Mouse (Mus musculus) limb, embryonic 13.5 days (tissue): Measurements from ENCODE around the gene Chrm2. TPM values are rescaled to one million over a fixed set of nuclear protein-coding genes. Genes with fewer than 3 reads are reported as not detected.

Experiments used
- ATAC-seq: fragments of 200-750 bp; cut with Nextera tagmentation; 2 replicates; pipeline ENCODE4 v1.8.0; 2017; ENCODE audit warnings: low read depth, moderate number of reproducible peaks, moderate TSS enrichment; ENCODE audit not compliant: low FRiP score
- H3K27ac ChIP-seq: fragments of 300-500 bp; sonication (generic); 2 replicates; pipeline ENCODE4 v1.5.1; 2015; ENCODE audit warnings: inconsistent platforms, mild to moderate bottlenecking, moderate library complexity
- H3K27me3 ChIP-seq: fragments of 300-500 bp; sonication (generic); 2 replicates; pipeline ENCODE4 v1.6.1; 2015; ENCODE audit warnings: mild to moderate bottlenecking, inconsistent platforms
- H3K36me3 ChIP-seq: fragments of 300-500 bp; sonication (generic); 2 replicates; pipeline ENCODE4 v1.6.1; 2015; ENCODE audit warnings: inconsistent platforms, mild to moderate bottlenecking, moderate library complexity
- H3K4me1 ChIP-seq: fragments of 300-500 bp; sonication (generic); 2 replicates; pipeline ENCODE4 v1.6.1; 2015; ENCODE audit warnings: inconsistent platforms
- H3K4me2 ChIP-seq: fragments of 300-500 bp; sonication (generic); replicated peaks from 2 replicates; pipeline ENCODE4 v1.6.1; 2015; ENCODE audit warnings: inconsistent platforms, mild to moderate bottlenecking, moderate library complexity
- H3K4me3 ChIP-seq: fragments of 300-500 bp; sonication (generic); 2 replicates; pipeline ENCODE4 v1.5.1; 2015; ENCODE audit warnings: moderate library complexity, mild to moderate bottlenecking, inconsistent platforms
- H3K9ac ChIP-seq: fragments of 300-500 bp; sonication (generic); 2 replicates; pipeline ENCODE4 v1.6.1; 2015; ENCODE audit warnings: mild to moderate bottlenecking, inconsistent platforms
- H3K9me3 ChIP-seq: fragments of 300-500 bp; sonication (generic); 2 replicates; pipeline ENCODE4 v1.6.1; 2016; ENCODE audit warnings: inconsistent platforms
- WGBS: fragments of 180-500 bp; shearing (Covaris S2); methylation state at CpG from one replicate; pipeline ENCODE4 v1.1.7; 2015; 5-methylcytosine and 5-hydroxymethylcytosine counted together
- polyA plus RNA-seq: library from polyadenylated mRNA; unstranded; fragments of >200 nt; fragmentation: Nextera tagmentation; extraction: Ambion mirVana; gene quantifications from 2 replicates; pipeline ENCODE4 v1.2.1, GENCODE M21; 2015

Chrm2 gene
- 0.77 and 1.1 TPM in 2 replicates for polyA plus RNA-seq

DNA sequence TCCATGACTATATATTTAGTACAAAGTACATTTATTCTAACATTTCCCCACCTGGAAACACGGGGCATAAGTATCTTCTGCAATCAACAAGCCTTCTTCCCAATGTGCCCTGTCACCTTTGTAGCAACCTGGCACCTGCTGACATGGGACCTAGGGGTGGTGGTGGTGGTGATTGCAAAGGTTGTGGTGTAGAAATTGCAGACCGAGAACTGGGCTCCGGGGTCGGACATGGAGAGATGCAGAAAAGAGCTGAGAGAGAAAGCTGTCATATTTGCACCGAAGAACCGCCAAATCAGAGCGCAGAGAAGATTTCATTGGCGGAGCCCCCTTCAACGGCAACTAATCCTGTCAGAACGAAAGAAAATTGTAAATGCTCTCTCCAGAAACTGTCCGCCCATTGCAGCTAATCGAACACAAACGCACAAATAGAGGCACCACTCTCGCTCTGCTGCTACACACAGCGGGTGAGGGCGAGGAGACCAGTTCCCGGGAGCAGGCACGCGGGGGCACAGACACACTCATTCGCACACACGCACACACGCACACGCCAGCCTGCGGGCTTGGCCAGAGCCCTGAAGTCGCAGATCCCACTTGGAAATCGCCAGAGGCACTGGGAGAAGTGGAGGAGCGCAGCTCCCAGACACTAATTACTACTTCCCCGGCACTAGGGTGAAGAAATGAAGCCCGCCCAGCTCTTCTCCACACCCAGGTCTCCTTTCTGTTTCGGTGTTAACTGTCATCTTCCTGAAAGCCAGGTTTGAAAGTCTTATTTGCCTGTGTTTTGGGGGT, at the start of gene Chrm2:
TSS of gene Chrm2 (plus strand) at position 473 of the 789 bp plus-strand sequence.
- 0 out of 2 replicates have a peak, but pooled peaks have one; percentile 15 for ATAC-seq
- WGBS, result 3% methylated on average over 30 of the region's 30 CpGs
- peak within 1 kb of the TSS; percentile 50 for H3K4me3 ChIP-seq

DNA sequence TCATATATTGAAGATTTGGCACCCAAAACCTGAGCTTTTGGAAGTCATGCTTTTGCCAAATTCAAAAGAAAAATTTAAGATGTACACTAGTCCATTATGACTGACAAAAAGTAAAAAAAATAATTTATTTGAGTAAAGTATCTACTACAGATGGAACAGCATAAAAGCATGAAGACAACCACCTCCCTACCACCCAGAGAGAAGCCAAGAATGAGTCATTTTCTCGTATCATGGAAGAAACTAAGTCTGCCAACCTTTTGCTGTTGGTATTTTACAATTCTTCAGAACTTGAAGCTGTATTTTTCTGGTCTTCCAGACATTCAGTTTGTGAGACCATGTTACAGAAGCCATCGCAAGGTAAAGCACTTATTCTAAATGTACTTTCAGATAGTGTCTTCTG, 13.9 kb upstream of the Chrm2 start:
- H3K4me2 ChIP-seq, result no peak overlapping the region
- H3K4me1 ChIP-seq, result no peaks in the 10 kb centered on the region
- H3K27ac ChIP-seq, result no peak overlapping the region
- no peaks in the 10 kb centered on the region for H3K9me3 ChIP-seq
- H3K27me3 ChIP-seq, result no peaks in the 10 kb centered on the region
- WGBS, result 72% methylated on average over 2 of the region's 2 CpGs
- H3K9ac ChIP-seq, result no peak overlapping the region
- ATAC-seq, result no peak
- no peaks in the 10 kb centered on the region for H3K36me3 ChIP-seq
- no peak overlapping the region for H3K4me3 ChIP-seq

More for the DNA sequence above, at the start of gene Chrm2:
- Histone ChIP-seq H3K4me1 (peaks cover 16% of the 10 kb centered on the region), H3K9ac (peak within 1 kb of the TSS; percentile 63), H3K36me3 (no peaks in the 10 kb centered on the region), H3K27me3 (peaks cover 61% of the 10 kb centered on the region), H3K27ac (no peak within 1 kb of the TSS), H3K4me2 (peak within 1 kb of the TSS; percentile 88), H3K9me3 (no peaks in the 10 kb centered on the region)

DNA sequence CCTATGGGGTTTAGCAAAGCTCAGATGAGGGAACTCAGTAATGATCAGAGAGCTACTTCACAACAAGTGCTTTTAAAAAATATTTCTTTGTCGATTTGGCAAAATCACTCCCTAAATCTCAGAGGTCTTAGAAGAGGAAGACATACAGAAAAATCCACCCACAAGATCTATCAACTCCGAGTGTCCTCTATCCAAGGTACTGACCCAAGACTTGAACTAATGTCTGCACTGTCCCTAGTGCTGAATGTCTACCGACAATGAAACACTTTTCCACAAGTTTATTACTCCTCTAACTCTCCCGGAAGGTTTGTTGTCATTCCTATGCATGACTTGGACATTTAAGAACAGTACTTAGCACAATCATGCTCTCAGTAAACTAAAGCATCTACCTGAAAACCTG, 9.9 kb upstream of the Chrm2 start:
- no peak overlapping the region for H3K4me2 ChIP-seq
- no peak overlapping the region for H3K9ac ChIP-seq
- H3K27ac ChIP-seq, result no peak overlapping the region
- no peak overlapping the region for H3K4me3 ChIP-seq
- ATAC-seq, result no peak
- no peaks in the 10 kb centered on the region for H3K36me3 ChIP-seq
- H3K9me3 ChIP-seq, result no peaks in the 10 kb centered on the region
- 58% methylated on average over 4 of the region's 4 CpGs for WGBS
- no peaks in the 10 kb centered on the region for H3K4me1 ChIP-seq
- H3K27me3 ChIP-seq, result no peaks in the 10 kb centered on the region

DNA sequence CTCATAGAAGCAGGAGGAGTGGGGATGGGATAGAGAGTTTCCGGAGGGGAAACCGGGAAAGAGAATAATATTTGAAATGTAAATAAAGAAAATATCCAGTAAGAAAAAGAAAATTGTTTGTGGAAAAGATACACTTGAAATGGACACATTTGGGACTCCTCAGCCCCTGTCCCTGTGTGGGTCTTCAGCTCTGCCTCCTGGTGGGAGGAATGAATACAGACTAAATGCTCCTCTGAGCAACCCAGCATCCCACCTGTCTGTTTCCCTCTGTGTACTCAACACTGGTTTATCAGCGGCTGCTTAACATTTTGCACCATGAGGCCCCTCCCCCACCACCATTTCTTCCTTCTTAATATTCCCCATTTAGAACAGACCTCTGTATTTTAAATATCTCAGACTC, 3.8 kb upstream of the Chrm2 start:
- no peak for ATAC-seq
- H3K36me3 ChIP-seq, result no peaks in the 10 kb centered on the region
- no peak overlapping the region for H3K4me2 ChIP-seq
- WGBS, result 53% methylated on average over 3 of the region's 3 CpGs
- no peak overlapping the region for H3K9ac ChIP-seq
- H3K4me1 ChIP-seq, result peaks cover 14% of the 10 kb centered on the region
- no peak overlapping the region for H3K27ac ChIP-seq
- H3K27me3 ChIP-seq, result peaks cover 36% of the 10 kb centered on the region
- no peak overlapping the region for H3K4me3 ChIP-seq
- no peaks in the 10 kb centered on the region for H3K9me3 ChIP-seq

DNA sequence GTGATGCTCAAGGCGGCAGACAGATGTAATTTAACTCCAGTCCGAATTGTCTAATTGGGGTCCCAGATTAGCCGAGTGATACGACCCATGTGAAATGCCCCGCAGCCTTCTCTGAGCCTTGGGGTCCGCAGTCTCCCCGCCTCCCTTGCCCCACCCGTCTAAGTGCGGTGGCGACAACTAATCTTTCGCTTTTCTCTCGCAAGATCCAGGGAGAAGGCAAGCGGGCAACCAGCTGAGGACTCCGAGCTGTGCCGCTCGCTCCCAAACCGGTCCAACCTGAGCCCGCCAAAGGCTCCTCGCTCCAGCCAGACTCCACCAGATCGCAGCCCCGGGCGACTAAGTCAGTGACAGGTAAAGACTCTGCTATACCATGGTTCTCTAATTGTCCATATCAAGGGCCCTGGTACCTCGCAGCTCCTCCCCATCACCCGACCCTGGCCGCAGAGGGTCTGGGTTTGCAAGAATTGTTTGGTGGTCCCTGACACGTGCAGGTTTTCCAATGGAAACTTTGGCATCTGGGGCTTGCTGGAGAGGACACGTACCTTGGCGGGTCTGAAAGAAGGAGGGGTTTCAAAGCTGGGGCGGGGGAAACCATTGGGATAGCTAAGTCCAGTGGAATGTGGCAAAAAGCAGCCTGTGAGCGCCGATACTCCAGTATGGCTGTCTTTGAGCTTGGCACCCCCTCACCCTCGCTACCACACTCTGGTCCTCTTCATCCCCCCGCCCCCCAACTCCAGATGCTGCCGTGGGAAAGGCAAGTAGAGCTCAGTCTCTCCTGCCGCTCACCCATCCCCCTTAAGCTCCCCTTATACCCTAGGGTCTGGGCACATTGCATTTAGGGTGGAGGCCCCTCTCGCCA, 746 bp downstream of the Chrm2 start:
- H3K36me3 ChIP-seq, result no peaks in the 10 kb centered on the region
- H3K4me1 ChIP-seq, result peaks cover 16% of the 10 kb centered on the region
- peak; percentile 28 for ATAC-seq
- peak overlapping the region; percentile 88 for H3K4me2 ChIP-seq
- peaks cover 61% of the 10 kb centered on the region for H3K27me3 ChIP-seq
- no peaks in the 10 kb centered on the region for H3K9me3 ChIP-seq
- peak overlapping the region; percentile 50 for H3K4me3 ChIP-seq
- H3K27ac ChIP-seq, result no peak overlapping the region
- under 1% methylated on average over 36 of the region's 36 CpGs for WGBS
- peak overlapping the region; percentile 63 for H3K9ac ChIP-seq

DNA sequence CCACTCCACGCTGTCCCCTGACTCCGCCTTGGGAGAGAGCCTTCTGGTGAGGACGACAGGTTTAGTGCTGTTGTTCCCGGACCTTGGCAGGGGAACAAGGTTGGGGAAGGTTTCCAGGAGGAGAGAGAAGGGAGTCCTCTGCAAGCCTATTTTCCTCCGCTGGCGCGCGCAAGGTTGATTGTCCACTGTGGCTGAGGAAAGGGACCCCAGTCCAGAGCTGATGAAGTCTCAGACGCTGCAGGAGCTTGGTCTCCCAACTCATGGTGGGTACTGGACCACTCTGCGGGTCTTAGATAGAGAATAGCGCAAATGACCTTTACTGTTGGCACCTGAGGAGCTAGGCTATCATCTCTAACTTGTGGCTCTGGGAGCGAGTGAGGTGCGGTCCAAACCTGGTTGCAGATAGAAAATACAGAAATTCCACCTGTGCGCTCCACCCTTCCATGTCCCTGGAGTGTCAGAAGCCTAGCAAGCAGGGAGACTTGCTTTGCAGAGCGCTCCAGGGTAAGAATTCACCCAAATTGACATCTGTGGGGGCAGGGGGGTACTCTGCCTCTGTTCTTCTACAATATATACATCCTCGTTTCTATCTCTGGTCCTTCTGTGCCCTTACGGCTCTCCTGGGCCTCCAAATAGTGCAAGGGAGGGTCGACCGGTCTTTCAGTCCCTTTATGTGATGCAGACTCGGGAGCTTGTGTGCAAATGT, 1.5 kb downstream of the Chrm2 start:
- Histone ChIP-seq H3K9ac (peak overlapping the region; percentile 43; the same call in 1 of the 2 replicates), H3K27ac (no peak overlapping the region), H3K36me3 (no peaks in the 10 kb centered on the region), H3K4me2 (peak overlapping the region; percentile 88), H3K27me3 (peaks cover 61% of the 10 kb centered on the region), H3K4me1 (peaks cover 16% of the 10 kb centered on the region), H3K9me3 (no peaks in the 10 kb centered on the region), H3K4me3 (peak overlapping the region; percentile 50)
- no peak for ATAC-seq
- WGBS, result 21% methylated on average over 20 of the region's 20 CpGs

DNA sequence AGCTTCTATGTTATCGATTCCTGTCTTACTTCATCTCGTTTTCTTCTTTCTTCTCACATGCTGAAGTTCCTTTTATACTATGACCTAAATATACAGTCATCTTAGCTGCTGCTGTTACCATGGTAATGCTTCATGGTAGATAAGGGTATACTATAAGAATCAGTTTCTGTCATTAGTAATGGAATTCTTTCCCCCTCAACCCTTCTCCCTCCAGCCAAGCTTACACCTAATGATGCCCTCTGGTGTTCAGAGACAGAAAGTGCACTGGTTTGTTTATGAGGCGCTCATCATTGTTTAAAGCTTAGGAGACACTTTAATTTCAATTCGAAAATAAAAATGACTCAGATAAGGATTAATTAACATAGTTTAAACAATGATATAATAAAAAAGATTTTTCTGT, 5.8 kb downstream of the Chrm2 start:
- Histone ChIP-seq H3K27me3 (peaks cover 29% of the 10 kb centered on the region), H3K27ac (no peak overlapping the region), H3K36me3 (no peaks in the 10 kb centered on the region), H3K9ac (no peak overlapping the region), H3K9me3 (no peaks in the 10 kb centered on the region), H3K4me2 (no peak overlapping the region), H3K4me3 (no peak overlapping the region), H3K4me1 (peaks cover 7% of the 10 kb centered on the region)
- 65% methylated on average over 4 of the region's 4 CpGs for WGBS
- no peak for ATAC-seq

DNA sequence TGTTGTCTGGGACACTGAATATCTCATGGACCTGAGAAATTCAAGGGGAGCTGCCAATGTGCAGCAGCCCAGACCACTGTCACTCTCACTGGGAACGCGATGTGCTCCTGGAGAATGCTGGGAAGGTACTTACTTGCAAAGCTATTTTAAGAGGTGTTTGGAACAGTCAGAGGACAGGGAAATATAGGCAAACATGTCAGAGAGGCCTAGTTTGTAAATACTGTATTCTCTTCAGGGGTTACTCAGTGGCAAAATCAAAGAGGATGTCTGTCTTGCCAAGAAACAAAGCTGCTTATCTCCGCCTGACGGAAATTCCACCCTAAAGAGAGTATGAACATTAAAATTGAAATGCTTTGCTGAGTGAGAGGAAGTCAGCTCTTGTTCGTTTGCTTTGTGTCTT, 17.3 kb downstream of the Chrm2 start:
- Histone ChIP-seq H3K4me2 (no peak overlapping the region), H3K9ac (no peak overlapping the region), H3K9me3 (no peaks in the 10 kb centered on the region), H3K4me1 (no peaks in the 10 kb centered on the region), H3K4me3 (no peak overlapping the region), H3K27ac (no peak overlapping the region), H3K27me3 (no peaks in the 10 kb centered on the region), H3K36me3 (no peaks in the 10 kb centered on the region)
- 79% methylated on average over 5 of the region's 5 CpGs for WGBS
- ATAC-seq, result no peak

DNA sequence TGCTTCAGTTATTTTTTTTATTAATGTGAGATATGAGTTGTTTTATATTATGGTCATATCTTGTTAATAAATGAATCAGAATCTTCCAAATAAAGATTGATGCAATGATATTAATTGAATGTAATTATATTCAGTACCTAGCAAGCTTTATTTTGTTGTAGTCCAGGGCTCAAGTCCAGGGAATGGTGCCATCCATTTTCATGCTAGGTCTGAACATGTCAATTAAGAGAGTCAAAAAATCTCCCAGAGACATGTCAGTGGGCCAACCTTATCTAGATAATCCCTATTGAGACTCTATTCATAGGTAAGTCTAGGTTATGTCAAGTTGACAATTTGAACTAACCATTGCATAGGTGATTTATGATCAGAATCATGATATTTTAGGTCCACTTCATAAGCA, 21.1 kb downstream of the Chrm2 start:
- H3K4me2 ChIP-seq, result no peak overlapping the region
- H3K9me3 ChIP-seq, result no peaks in the 10 kb centered on the region
- no peak for ATAC-seq
- H3K27me3 ChIP-seq, result no peaks in the 10 kb centered on the region
- no peaks in the 10 kb centered on the region for H3K4me1 ChIP-seq
- no peak overlapping the region for H3K4me3 ChIP-seq
- no peaks in the 10 kb centered on the region for H3K36me3 ChIP-seq
- no peak overlapping the region for H3K9ac ChIP-seq
- H3K27ac ChIP-seq, result no peak overlapping the region

DNA sequence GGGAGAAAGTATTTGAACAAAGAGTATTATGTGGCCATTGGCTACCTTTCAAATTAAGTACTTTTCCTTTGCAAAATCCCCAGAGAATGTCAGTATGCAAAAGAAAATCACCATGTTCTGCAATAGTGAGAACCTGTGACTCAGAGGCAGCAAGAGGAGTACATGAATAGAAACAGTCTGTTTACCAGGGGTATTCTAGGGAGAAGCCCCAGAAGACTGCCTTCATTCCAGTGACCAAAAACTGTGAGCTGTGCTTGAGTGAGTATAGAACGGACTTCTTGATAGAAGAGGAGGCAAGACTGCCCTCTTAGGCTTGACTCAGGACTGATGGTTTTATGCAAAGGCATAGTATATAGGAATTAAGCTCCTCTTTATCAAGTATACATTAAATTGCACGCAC, 22.2 kb downstream of the Chrm2 start:
- no peaks in the 10 kb centered on the region for H3K36me3 ChIP-seq
- no peak overlapping the region for H3K9ac ChIP-seq
- H3K4me1 ChIP-seq, result no peaks in the 10 kb centered on the region
- no peaks in the 10 kb centered on the region for H3K9me3 ChIP-seq
- no peak overlapping the region for H3K4me2 ChIP-seq
- no peaks in the 10 kb centered on the region for H3K27me3 ChIP-seq
- 81% methylated on average over 2 of the region's 2 CpGs for WGBS
- no peak overlapping the region for H3K27ac ChIP-seq
- H3K4me3 ChIP-seq, result no peak overlapping the region
- ATAC-seq, result no peak

DNA sequence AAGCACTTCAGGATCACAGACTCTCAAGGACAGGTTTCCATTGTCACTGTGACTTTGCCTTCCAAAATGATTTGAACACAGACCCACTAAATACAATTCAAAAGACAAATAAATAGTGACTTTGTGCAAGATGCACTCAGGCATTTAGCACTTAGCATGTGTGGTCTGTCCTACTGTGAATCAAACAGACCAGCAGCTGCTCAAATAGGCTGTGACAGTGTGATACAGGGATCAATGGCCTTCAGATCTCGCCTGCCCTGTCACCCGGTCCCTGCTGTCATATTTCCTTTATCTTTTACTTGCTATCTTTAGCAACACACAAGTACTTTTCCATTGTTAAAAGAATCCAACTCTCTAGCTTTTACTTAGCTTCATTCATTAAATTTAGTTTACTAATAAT, 31.8 kb downstream of the Chrm2 start:
- H3K4me2 ChIP-seq, result no peak overlapping the region
- no peak for ATAC-seq
- 75% methylated on average over 2 of the region's 2 CpGs for WGBS
- no peak overlapping the region for H3K9ac ChIP-seq
- H3K9me3 ChIP-seq, result no peaks in the 10 kb centered on the region
- H3K27ac ChIP-seq, result no peak overlapping the region
- no peak overlapping the region for H3K4me3 ChIP-seq
- no peaks in the 10 kb centered on the region for H3K4me1 ChIP-seq
- H3K27me3 ChIP-seq, result no peaks in the 10 kb centered on the region
- no peaks in the 10 kb centered on the region for H3K36me3 ChIP-seq

DNA sequence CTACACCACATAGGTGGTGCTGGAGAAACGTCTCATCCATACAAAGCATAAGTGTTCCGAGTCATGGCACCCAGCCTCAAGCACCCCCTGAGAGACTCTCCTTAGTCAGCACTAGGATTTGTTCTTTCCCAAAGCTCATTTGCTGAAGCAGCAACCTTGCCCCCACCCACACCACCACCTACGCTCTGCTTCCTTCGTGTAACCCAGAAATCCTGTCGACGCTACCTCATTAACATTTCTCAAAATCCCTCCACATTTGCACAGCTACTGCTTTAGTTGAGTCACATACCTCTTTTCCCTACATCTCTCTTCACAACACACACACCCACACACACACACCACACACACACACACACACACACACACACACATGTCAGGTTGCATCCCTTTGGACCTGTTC, 50.1 kb downstream of the Chrm2 start:
- H3K4me2 ChIP-seq, result no peak overlapping the region
- H3K36me3 ChIP-seq, result no peaks in the 10 kb centered on the region
- no peaks in the 10 kb centered on the region for H3K27me3 ChIP-seq
- no peak overlapping the region for H3K27ac ChIP-seq
- WGBS, result 88% methylated on average over 6 of the region's 6 CpGs
- ATAC-seq, result no peak
- no peaks in the 10 kb centered on the region for H3K4me1 ChIP-seq
- H3K9me3 ChIP-seq, result no peaks in the 10 kb centered on the region
- H3K4me3 ChIP-seq, result no peak overlapping the region
- no peak overlapping the region for H3K9ac ChIP-seq
